Mouse (Mus musculus) kidney, adult 2 months (tissue): ENCODE results near the gene Arhgef10l.

ENCODE experiments used
- CTCF ChIP-seq: fragments of 200-500 bp; conservative IDR thresholded peaks from 2 replicates; pipeline ENCODE4 v1.5.1; 2011; ENCODE audit warnings: low read depth, mild to moderate bottlenecking, control low read depth, low read length, moderate library complexity, mixed read lengths; ENCODE audit not compliant: insufficient read depth, insufficient read length
- POLR2A ChIP-seq: fragments of 200-500 bp; IDR thresholded peaks from one replicate; pipeline ENCODE4 v1.6.1; 2011; ENCODE audit warnings: low read depth, low read length, control low read depth

DNA sequence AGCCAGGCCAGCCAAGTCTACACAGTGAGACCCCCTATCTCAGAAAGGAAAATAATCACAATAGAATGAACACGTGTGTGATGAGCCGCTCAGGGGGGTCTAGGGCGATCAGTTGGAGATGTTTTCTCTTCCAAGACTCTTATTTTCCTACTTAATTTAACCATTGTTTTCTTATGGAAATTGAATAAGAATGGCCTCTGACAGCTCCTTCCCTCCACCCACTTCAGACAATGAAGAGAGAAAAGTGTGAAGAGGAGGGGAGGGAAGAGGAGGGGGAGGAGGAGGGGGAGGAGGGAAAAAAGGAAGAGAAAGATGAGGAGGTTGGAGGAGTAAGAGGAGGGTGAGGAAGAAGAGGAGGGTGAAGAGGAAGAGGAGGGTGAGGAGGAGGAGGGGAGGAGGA, 21.1 kb downstream of the Arhgef10l start:
- TF ChIP-seq CTCF: no peak
- no peak for TF ChIP-seq POLR2A
